Mouse (Mus musculus): Measurements from ENCODE around the gene Ciao1.
A peak's percentile ranks its signal among the peaks of the same experiment; 100 is the strongest.
"Not testable (repeated sequence)": the region's sequence is repeated elsewhere in the genome, so short reads cannot be mapped to it uniquely, and the experiment has no call there.

The Ciao1 gene

DNA sequence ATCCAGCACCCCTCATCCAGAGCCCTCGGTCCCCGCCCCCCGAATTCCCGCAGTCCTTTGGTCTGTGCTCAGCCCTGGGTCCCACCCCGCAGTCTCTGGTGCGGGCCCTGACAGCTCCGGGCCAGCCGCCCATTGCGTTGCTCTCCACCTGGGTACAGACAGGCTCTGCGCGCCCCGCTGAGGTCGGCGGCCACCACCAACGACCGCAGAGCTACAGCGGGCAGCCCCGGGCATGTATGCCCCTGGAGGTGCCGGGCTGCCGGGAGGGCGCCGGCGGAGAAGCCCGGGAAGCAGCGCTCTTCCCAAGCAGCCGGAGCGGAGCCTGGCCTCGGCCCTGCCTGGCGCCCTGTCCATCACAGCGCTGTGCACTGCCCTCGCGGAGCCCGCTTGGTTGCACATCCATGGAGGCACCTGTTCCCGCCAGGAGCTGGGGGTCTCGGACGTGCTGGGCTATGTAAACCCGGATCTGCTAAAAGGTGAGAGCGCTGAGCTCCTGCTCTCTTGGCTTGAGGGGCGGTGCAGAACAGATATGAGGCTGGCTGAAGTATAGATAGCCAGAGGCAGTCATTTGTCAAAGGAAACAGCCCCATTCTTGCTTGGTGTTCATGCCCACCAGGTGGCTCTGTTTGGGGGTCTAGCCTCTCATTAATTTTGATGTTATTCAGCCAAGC, 853 bp upstream of the Ciao1 start:
- DNase-seq: peak; percentile 51

DNA sequence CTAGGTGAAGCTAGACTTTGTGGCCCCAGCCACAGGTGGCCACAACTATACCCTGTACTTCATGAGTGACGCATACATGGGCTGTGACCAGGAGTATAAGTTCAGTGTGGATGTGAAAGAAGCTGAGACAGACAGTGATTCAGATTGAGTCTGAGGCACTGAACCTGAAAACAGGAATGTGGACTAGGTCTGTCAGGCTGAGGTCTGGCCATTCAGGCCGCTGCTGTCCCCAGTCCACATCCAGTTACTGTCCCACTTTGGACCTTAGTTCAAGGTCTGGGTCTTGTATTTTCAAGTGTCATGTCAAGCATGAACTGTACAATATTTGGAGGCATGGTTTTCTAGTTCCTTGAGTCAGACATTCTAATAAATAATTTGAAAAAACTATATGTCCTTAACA, 7.6 kb downstream of the Ciao1 start:
- DNase-seq: no peak

DNA sequence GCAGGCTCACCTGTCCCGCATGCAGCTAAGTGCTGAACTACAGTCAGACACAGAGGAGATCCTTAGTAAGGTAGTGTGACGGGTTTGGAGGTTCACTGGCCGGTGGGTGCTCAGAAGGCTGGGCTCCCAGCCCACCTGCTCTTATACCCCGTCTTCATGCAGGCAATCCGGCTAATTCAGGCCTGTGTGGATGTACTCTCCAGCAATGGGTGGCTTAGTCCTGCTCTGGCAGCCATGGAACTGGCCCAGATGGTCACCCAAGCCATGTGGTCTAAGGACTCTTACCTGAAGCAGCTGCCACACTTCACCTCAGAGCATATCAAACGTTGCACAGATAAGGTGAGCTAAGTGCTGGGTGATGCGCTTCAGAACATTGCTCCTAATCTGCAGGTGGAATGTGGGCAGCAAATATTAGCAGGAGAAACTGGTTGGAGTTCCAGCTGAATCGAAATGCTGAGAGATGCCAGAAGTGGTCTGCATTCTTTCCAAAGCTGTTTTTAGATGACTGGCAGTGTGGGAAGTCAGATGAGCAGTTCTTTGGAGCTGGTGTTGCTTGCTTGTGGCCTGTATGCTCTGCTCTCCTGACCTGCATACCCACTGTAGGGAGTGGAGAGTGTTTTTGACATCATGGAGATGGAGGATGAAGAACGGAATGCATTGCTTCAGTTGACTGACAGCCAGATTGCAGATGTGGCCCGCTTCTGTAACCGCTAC, 9.6 kb downstream of the Ciao1 start:
- no peak for DNase-seq

DNA sequence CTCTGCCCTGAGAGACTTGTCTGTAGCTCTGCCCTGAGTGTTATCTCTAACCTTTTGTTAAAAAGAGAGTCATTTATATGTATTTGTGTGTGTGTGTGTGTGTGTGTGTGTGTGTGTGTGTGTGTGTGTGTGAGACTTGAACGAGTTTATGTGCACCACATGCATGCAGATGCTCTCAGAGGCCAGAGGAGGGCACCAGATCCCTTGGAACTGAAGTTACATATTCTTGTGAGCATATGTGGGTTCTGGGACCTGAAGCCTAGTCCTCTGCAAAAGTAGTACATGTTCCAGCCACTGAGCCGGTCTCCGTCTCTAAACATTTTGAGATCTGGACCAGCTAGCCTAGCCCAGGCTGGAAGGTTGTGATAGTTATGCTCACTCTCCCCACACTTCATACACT, 22.4 kb downstream of the Ciao1 start:
- DNase-seq: no peak

DNA sequence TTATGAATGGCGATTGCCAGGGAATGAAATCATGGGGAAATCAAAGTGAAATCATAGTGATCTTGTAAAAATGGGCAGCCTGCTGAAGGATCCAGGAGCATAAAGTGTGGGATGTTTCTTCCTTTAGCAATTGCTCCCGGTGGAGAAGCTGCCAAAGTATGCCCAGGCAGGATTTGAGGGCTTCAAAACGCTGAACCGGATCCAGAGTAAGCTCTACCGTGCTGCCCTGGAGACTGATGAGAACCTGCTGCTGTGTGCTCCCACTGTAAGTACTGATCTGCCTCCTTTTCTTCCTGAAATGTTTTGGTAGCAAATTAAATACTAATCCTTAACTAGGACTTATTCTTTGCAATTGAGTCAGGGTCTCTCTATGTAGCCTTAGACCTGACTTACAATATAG, 29.9 kb downstream of the Ciao1 start:
- no peak for DNase-seq

DNA sequence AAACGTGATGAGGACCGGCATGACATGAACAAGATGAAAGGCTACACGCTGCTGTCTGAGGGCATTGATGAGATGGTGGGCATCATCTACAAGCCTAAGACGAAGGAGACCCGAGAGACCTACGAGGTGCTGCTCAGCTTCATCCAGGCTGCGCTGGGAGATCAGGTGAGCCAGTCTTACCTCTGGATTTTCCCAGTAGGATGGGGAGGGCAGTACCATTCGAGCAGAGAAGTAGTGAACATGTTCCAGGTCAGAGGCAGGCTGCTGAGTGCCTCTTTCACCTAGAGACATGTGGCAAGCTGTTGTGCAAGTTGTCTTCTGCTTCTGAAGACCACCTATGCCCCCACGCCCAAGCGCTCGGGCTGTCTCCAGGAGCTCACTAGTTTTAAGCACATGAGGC, 36.9 kb downstream of the Ciao1 start:
- DNase-seq: no peak

DNA sequence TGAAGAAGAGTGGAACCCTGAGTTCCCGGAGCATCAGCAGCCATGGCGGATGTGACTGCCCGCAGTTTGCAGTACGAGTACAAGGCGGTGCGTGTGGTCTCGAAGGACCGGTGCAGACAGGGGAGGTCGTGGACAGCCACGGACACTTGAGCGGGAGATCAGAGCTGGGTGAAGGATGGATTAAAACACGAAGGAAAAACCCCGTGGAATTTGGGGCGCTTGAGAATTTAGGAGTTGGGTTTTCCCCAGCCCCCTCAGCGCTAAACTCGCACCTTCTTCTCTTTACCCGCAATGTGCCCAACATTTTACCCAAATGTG, 39.2 kb downstream of the Ciao1 start:
- DNase-seq: no peak

DNA sequence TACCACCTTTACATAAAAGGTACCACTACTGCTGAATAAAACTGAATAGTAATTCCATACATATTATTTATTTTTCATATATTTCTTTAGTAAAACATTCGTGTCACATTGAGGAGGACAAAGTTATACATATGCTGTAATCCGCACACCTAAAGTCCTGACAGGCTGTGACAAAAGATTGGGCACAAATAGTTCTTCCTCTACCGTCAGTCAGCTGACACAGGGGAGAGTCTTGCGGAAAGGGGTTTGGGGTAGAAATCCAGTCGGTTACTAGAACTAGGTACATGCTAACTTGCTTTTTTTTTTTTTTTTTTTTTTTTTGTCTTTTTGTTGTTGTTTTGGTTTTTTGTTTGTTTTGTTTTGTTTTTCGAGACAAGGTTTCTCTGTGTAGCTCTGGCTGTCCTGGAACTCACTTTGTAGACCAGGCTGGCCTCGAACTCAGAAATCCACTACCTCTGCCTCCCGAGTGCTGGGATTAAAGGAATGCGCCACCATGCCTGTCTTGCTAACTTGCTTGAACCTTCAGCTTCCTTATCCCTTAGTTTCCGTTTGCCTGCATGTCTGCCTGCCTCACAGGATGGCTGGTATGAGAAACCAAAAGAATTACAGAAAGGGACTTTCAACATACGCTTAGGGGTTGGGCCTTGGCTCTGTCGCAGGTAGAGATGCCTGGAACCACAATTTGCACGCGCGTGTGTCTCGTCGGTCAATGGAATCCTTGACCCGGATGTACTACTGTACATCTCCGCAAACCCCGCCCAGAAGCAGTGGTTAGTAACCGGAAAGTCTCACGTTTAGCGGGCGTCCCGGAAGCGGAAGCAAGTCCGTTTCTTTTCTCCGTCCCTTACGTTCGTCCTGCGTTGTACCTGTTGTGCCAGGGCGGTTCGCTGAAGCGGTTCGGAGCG, 39.8 kb downstream of the Ciao1 start, which contains the start of the genes 1810024B03Rik and Snrnp200:
Gene 1810024B03Rik (minus strand): TSS at position 734 of the 905 bp plus-strand sequence.
Gene Snrnp200 (plus strand): TSS at position 840 of the 905 bp plus-strand sequence.
- DNase-seq: peak; percentile 98

DNA sequence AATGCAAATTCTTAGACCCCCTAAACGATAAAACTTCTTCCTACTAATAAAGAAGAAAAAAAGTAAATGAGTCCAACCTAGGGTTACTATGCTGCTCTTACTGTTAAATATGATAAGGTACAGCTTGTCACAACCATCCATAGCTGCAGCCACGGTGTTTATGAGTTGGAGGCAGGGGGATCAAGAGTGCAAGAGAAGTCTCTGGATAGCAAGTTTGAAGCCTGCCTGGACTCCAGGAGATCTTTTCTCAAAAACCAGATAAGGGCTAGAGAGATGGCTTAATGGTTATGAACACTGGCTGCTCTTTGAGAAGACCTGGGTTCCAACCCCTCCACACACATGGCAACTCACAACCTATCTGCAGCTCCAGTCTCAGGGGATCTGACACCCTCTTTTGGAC, 40.7 kb downstream of the Ciao1 start:
- no peak for DNase-seq

DNA sequence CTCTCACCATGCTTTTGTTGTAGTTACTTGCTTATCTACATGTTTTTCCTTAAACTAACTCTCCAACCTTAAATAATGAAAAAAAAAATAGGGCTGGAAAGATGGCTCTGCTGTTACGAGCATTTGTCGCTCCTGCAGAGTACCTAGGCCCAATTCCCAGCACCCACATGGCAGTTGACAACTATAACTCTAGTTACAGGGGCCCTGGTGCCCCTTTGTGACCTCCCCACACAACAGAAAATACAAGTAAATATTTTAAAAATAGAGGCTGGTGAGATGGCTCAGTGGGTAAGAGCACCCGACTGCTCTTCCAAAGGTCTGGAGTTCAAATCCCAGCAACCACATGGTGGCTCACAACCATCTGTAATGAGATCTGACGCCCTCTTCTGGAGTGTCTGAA, 41.7 kb downstream of the Ciao1 start:
- DNase-seq: not testable (repeated sequence)

DNA sequence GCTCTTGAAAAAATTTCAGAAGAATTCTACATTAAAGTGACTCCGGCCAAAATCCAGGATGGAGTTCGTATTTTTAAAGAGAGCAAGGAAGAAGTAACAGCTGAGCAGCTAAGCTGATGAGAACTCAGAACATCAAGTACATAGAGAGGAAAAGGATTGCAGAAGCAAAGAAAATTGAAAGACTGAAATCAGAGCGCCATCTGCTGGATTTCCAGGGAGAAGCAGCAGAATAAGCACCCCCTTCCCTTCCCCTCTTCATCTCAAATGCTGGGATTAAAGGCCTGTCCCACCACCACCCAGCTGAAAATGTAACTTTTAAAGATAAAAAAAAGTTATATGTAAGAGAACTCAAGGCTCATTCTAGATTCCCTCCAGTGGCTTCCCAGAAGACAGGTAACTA, 42.7 kb downstream of the Ciao1 start:
- peak; percentile 80 for DNase-seq

Data from retina, postnatal 1 day (tissue).